11 mouse cellular contexts compared by ENCODE assay signal in the genomic region with DNA sequence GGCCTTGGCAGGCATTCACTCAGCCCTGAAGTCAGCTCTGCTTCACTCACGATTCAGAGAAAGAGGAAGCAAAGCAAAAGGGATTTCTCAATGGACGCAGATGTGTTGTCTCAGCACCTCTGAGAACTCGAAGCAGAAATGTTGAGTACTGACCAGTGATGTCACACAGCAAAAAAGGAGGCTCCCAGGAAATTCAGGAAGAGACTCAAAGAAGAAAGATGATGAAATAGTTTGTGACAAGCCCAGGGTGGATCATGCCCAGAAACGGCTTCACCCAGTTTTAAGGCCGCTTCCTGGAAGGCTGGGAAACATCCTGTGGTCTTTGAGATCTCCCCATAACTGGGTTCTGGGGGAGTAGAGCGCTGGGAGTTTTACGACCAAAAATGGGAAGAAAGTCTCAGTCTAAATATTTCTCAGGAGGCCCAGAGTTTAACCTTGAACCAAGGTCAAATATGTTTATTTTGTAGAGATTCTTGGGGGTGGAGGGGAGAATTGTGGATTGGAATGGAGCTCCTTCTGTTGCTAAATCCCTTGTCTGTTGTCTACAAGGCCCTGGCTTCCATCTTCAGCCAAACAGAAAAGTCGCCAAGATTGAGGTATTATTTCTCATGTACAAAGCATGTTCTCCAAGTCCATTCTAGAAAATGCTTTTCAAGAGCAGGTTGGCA. TPM values are rescaled to one million over a fixed set of nuclear protein-coding genes. Genes with fewer than 3 reads are reported as not detected.
DNase-seq lines count a peak whose midpoint lies in the region; ATAC-seq lines count a peak whose summit lies in the region.
"Had no signal": no experiment of that assay in that cellular context is flagged by ENCODE, and none has a peak within 500 bp of the region (broad histone marks: within the 10 kb centered on the region; RNA-seq: fewer than 3 reads in every experiment).

Gene 6030452D12Rik, plus strand, starts transcription at position 505 of the 668 bp plus-strand sequence.

- H3K27ac ChIP-seq in heart, embryonic 11.5 days (ENCODE audit: low read depth, low read length): no peak within 1 kb of the TSS
- no peak within 1 kb of the TSS; the same call in 1 of the 2 replicates for H3K27ac ChIP-seq in lung, embryonic 16.5 days (ENCODE audit: low read length)

- WGBS in heart, embryonic 11.5 days (ENCODE audit: insufficient replicate concordance): 74% methylated on average over 8 of the region's 8 CpGs
- WGBS in lung, embryonic 16.5 days: 45% methylated on average over 8 of the region's 8 CpGs

- H3K27me3 ChIP-seq in heart, embryonic 11.5 days (ENCODE audit: control insufficient read depth, insufficient read depth, low read length): no peaks in the 10 kb centered on the region
- no peaks in the 10 kb centered on the region for H3K27me3 ChIP-seq in lung, embryonic 16.5 days (ENCODE audit: control insufficient read depth, insufficient read depth, low read depth, low read length)

- DNase-seq in heart, adult 11 months: peak; percentile 94
- DNase-seq in urinary bladder, adult 2 months (ENCODE audit: low spot score): peak; percentile 8
- no peak for DNase-seq in urinary bladder, adult 18-20 months (ENCODE audit: low spot score in 2 of 2)
- peak; percentile 10 for DNase-seq in yolk sac, embryonic 10.5 days (ENCODE audit: low spot score)
- DNase-seq in spleen, adult 18-20 months: no peak
- no peak for DNase-seq in cerebellum, postnatal 36 days

- H3K36me3 ChIP-seq in heart, embryonic 11.5 days (ENCODE audit: control insufficient read depth, insufficient read depth, low read length): no peaks in the 10 kb centered on the region
- no peaks in the 10 kb centered on the region for H3K36me3 ChIP-seq in lung, embryonic 16.5 days (ENCODE audit: control insufficient read depth, insufficient read depth, low read length)

- H3K9me3 ChIP-seq in heart, embryonic 11.5 days (replicated peaks; ENCODE audit: control insufficient read depth, low read length): 0 out of 2 replicates have a peak, but pooled peaks cover 2% of the 10 kb centered on the region
- H3K9me3 ChIP-seq in lung, embryonic 16.5 days (ENCODE audit: control insufficient read depth, low read length): no peaks in the 10 kb centered on the region

- no peak within 1 kb of the TSS for H3K4me2 ChIP-seq in heart, embryonic 11.5 days
- H3K4me2 ChIP-seq in lung, embryonic 16.5 days (ENCODE audit: low read depth, low read length): no peak within 1 kb of the TSS

- no peak for ATAC-seq in heart, embryonic 11.5 days (replicated peaks; ENCODE audit: insufficient number of reproducible peaks, low FRiP score, low TSS enrichment)
- ATAC-seq in lung, embryonic 16.5 days (ENCODE audit: low read depth): peak; percentile 56; the same call in 1 of the 2 replicates
- ATAC-seq: activated CD4-positive, CD25-positive, alpha-beta regulatory T cell, adult 4 months had no signal

- H3K4me3 ChIP-seq in heart, embryonic 11.5 days (ENCODE audit: low read depth, low read length): no peak within 1 kb of the TSS
- no peak within 1 kb of the TSS for H3K4me3 ChIP-seq in lung, embryonic 16.5 days (ENCODE audit: low read length)

- H3K9ac ChIP-seq in heart, embryonic 11.5 days (ENCODE audit: low read depth, low read length): no peak within 1 kb of the TSS
- H3K9ac ChIP-seq in lung, embryonic 16.5 days (ENCODE audit: low read length): no peak within 1 kb of the TSS

- no peaks in the 10 kb centered on the region for H3K4me1 ChIP-seq in heart, embryonic 11.5 days (ENCODE audit: control insufficient read depth, insufficient read depth, low read length)
- H3K4me1 ChIP-seq in lung, embryonic 16.5 days (replicated peaks; ENCODE audit: control insufficient read depth, insufficient read depth, low read length): no peaks in the 10 kb centered on the region

RNA-seq across cellular contexts. Expression of gene 6030452D12Rik, which starts in this region (rescaled TPM):
- polyA plus RNA-seq in heart, embryonic 11.5 days (2014; fragmentation: Nextera tagmentation; extraction: Ambion mirVana): not detected in 2 replicates
- not detected in 2 replicates for polyA plus RNA-seq in urinary bladder, adult 2 months (2012; rRNA removed)
- polyA plus RNA-seq in lung, embryonic 16.5 days (2015; fragmentation: Nextera tagmentation; extraction: Ambion mirVana): not detected in 2 replicates
- polyA plus RNA-seq: activated CD4-positive, CD25-positive, alpha-beta regulatory T cell, adult 4 months; frontal cortex, adult 2 months; small intestine, adult 2 months had no signal

Comparison
In these comparisons a context has a peak if more than half of its experiments do, and no peak if none do; other contexts are left out.
1. Peak in DNase-seq in urinary bladder, adult 2 months; RNA of the gene not detected or under 1 TPM.
2. Peak in ATAC-seq in lung, embryonic 16.5 days; RNA of the gene not detected or under 1 TPM.
3. DNase-seq: peak in heart, adult 11 months (single experiment) and yolk sac, embryonic 10.5 days (single experiment); none in urinary bladder, adult 18-20 months (0 of 2), spleen, adult 18-20 months (0 of 2) and cerebellum, postnatal 36 days (0 of 2).